Mouse (Mus musculus) ES-E14 (cell line): ENCODE measurements around the gene Tex38.

Experiments
- CHD2 ChIP-seq: IDR thresholded peaks from 2 replicates; pipeline ENCODE4 v1.6.1; 2014; ENCODE audit warnings: mild to moderate bottlenecking, low read depth, low read length, inconsistent platforms
- HCFC1 ChIP-seq: IDR thresholded peaks from 2 replicates; pipeline ENCODE4 v1.6.1; 2012; ENCODE audit warnings: low read length, inconsistent platforms, borderline replicate concordance; ENCODE audit not compliant: insufficient read depth

- TF ChIP-seq CHD2 (no peak), HCFC1 (no peak)
Observed at GRCm38 (mm10) chr4:115821431-115821830, 40.6 kb upstream of the Tex38 start.
